Mouse (Mus musculus): Measurements from ENCODE around the gene Abcc1. TPM values are rescaled to one million over a fixed set of nuclear protein-coding genes. Genes with fewer than 3 reads are reported as not detected.
A peak's percentile ranks its signal among the peaks of the same experiment; 100 is the strongest.

Gene Abcc1
- polyA plus RNA-seq, 1 experiment from 2014 or later: 8.2 TPM

DNA sequence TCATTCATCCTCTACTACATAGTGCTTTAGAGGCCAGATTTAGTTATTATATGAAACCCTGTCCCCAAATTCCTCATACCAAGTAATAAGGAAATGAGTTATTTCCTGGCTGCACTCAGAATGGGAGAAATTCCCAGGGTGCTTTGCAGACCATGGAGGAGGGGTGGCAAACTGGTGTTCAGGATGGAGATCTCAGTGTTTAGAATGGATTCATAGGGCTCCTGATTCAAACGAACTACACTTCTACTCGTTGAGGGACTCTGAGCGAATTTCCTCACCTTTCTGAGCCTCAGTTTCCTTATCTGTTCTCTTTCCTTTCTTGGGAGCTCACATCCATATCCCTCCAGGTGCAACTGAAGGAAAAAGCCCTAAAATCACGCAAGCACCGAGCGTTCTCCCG is 427 bp upstream of the Abcc1 start:
- no peak for DNase-seq (ENCODE audit: low spot score)

DNA sequence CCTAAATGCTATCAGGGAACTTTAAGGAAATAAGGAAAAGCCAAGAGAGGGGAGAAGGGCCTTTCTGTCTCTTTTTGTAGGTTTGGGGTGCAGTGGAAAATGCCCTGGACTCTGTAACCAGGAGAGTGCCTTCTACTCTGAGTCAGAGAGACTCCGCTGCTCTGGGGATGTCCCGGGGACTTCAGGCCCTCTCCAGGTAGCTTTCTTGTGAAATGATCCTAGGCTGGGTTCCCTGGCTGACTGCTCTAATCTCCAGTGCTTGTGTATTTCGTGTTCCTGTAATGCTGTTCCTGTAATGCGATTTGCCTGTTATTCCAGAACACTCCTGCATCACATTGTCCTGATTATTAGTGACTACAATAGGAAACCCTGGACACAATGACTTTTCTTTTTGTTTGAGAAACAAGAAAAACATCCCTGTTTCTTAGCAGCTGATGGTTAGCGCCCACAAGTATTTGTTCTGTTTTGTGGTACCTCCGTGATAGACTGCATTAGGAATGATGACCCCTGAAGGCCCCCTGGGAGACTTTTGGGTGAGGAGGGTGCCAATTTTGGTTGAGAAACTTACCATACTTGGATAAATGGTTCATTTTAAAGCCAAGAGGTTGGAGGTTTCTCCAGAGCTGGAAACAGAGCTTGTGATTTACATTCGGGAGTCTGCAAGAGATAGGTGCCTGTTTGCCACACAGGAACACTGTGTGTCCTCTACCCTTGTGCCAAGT is 902 bp downstream of the Abcc1 start:
- peak overlapping the region; percentile 90 for H3K27ac ChIP-seq (replicated peaks)

More for the DNA sequence above, 427 bp upstream of the Abcc1 start:
- H3K36me3 ChIP-seq: no peaks in the 10 kb centered on the region
- peaks cover 19% of the 10 kb centered on the region for H3K4me1 ChIP-seq
- WGBS: under 1% methylated on average over 7 of the region's 7 CpGs
- H3K9me3 ChIP-seq (replicated peaks): no peaks in the 10 kb centered on the region
- peak overlapping the region; percentile 90 for H3K27ac ChIP-seq (replicated peaks)
- no peaks in the 10 kb centered on the region for H3K27me3 ChIP-seq (ENCODE audit: low read depth, poor library complexity, severe bottlenecking)
- peak overlapping the region; percentile 87 for H3K4me3 ChIP-seq

GRCm38 (mm10) chr16:14363496-14363895 is 2.1 kb downstream of the Abcc1 start:
- Histone ChIP-seq H3K4me1 (peaks cover 19% of the 10 kb centered on the region), H3K27me3 (ENCODE audit: low read depth, poor library complexity, severe bottlenecking) (no peaks in the 10 kb centered on the region), H3K9me3 (replicated peaks) (no peaks in the 10 kb centered on the region), H3K27ac (replicated peaks) (no peak overlapping the region), H3K4me3 (no peak overlapping the region), H3K36me3 (no peaks in the 10 kb centered on the region)
- DNase-seq (ENCODE audit: low spot score): no peak
- WGBS: 100% methylated on average over 3 of the region's 3 CpGs

More for the DNA sequence above, 902 bp downstream of the Abcc1 start:
- Histone ChIP-seq H3K27me3 (ENCODE audit: low read depth, poor library complexity, severe bottlenecking) (no peaks in the 10 kb centered on the region), H3K4me3 (peak overlapping the region; percentile 87), H3K9me3 (replicated peaks) (no peaks in the 10 kb centered on the region), H3K4me1 (peaks cover 19% of the 10 kb centered on the region), H3K36me3 (no peaks in the 10 kb centered on the region)
- WGBS: 29% methylated on average over 7 of the region's 7 CpGs
- peak; percentile 14 for DNase-seq (ENCODE audit: low spot score)

GRCm38 (mm10) chr16:14364066-14364465 is 2.7 kb downstream of the Abcc1 start:
- DNase-seq (ENCODE audit: low spot score): no peak
- 92% methylated on average over 6 of the region's 6 CpGs for WGBS
- no peak overlapping the region for H3K4me3 ChIP-seq
- no peaks in the 10 kb centered on the region for H3K36me3 ChIP-seq
- no peaks in the 10 kb centered on the region for H3K9me3 ChIP-seq (replicated peaks)
- peaks cover 19% of the 10 kb centered on the region for H3K4me1 ChIP-seq
- H3K27me3 ChIP-seq (ENCODE audit: low read depth, poor library complexity, severe bottlenecking): no peaks in the 10 kb centered on the region
- no peak overlapping the region for H3K27ac ChIP-seq (replicated peaks)

DNA sequence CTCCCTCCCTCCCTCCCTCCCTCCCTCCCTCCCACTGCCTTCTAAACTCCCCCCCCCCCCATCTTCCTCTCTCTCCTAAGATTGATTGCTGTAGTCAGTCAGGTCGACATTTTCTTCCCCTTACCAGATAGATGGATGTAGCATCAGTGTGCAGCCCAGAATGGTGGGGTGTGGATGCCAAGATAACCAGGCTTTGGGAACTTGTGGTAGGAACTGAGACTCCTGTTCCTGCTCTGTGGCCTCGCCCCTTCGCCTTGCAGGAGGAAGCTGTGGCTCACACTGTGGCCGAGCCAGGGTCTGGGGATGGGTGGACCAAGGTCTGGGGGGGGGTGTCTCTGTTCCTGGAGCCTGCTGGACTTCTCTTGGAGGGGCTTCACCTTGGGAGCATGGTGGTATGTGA is 4.1 kb downstream of the Abcc1 start:
- peaks cover 19% of the 10 kb centered on the region for H3K4me1 ChIP-seq
- no peaks in the 10 kb centered on the region for H3K27me3 ChIP-seq (ENCODE audit: low read depth, poor library complexity, severe bottlenecking)
- H3K36me3 ChIP-seq: no peaks in the 10 kb centered on the region
- H3K27ac ChIP-seq (replicated peaks): no peak overlapping the region
- no peaks in the 10 kb centered on the region for H3K9me3 ChIP-seq (replicated peaks)
- no peak for DNase-seq (ENCODE audit: low spot score)
- WGBS: 79% methylated on average over 4 of the region's 4 CpGs
- H3K4me3 ChIP-seq: no peak overlapping the region

DNA sequence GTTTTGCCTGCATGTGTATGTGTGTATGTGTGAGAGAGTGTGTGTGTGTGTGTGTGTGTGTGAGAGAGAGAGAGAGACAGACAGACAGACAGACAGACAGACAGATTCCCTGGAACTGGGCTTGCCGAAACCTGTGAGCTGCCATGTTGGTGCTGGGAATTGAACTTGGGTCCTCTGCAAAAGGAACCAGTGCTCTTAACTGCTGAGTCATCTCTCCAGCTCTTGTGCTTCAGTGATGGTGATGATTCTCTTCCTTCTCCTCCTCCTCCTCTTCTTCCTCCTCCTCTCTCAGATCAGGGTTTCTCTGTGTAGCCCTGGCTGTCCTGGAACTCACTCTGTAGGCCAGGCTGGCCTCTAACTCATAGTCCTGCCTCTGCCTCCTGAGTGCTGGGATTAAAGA is 4.7 kb downstream of the Abcc1 start:
- no peaks in the 10 kb centered on the region for H3K9me3 ChIP-seq (replicated peaks)
- DNase-seq (ENCODE audit: low spot score): no peak
- H3K27ac ChIP-seq (replicated peaks): no peak overlapping the region
- WGBS: 93% methylated on average over 1 of the region's 1 CpGs
- H3K36me3 ChIP-seq: no peaks in the 10 kb centered on the region
- peaks cover 16% of the 10 kb centered on the region for H3K4me1 ChIP-seq
- H3K27me3 ChIP-seq (ENCODE audit: low read depth, poor library complexity, severe bottlenecking): no peaks in the 10 kb centered on the region
- no peak overlapping the region for H3K4me3 ChIP-seq

- H3K9me3 ChIP-seq (replicated peaks): no peaks in the 10 kb centered on the region
- H3K4me3 ChIP-seq: no peak overlapping the region
- no peaks in the 10 kb centered on the region for H3K36me3 ChIP-seq
- H3K27me3 ChIP-seq (ENCODE audit: low read depth, poor library complexity, severe bottlenecking): no peaks in the 10 kb centered on the region
- no peak for DNase-seq (ENCODE audit: low spot score)
- 92% methylated on average over 1 of the region's 1 CpGs for WGBS
- no peaks in the 10 kb centered on the region; the same call in 1 of the 2 replicates for H3K4me1 ChIP-seq
- H3K27ac ChIP-seq (replicated peaks): no peak overlapping the region
These were observed 10.0 kb downstream of the Abcc1 start for GRCm38 (mm10) chr16:14371367-14371766.

GRCm38 (mm10) chr16:14372382-14372781 is 11.0 kb downstream of the Abcc1 start:
- Histone ChIP-seq H3K27ac (replicated peaks) (no peak overlapping the region), H3K9me3 (replicated peaks) (no peaks in the 10 kb centered on the region), H3K36me3 (no peaks in the 10 kb centered on the region), H3K4me1 (no peaks in the 10 kb centered on the region; the same call in 1 of the 2 replicates), H3K4me3 (no peak overlapping the region), H3K27me3 (ENCODE audit: low read depth, poor library complexity, severe bottlenecking) (no peaks in the 10 kb centered on the region)
- WGBS: 93% methylated on average over 1 of the region's 1 CpGs
- no peak for DNase-seq (ENCODE audit: low spot score)

DNA sequence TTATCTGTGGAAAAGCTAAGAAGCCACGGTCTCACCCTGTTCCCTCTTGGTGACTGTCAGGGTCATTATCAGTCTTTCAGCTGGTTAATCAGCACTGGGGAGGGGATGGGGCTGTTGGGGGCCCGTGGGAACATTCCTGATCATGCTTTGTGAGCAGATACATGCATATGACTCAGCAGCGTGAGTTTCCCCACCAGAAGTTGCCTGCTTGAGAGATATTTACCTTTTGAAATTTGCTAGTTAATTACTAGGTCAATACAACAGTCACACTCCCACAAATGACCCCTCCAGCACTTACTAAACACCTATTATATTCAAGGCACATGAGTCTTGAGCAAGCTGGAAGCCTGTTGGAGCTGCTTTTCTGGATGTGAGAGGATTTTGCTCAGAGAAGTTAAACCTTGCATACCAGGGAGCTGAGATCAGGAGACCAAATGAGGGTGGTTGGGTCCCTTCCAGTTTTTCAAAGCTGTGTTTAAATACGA is 11.5 kb downstream of the Abcc1 start:
- Histone ChIP-seq H3K9me3 (replicated peaks) (no peaks in the 10 kb centered on the region), H3K27me3 (ENCODE audit: low read depth, poor library complexity, severe bottlenecking) (no peaks in the 10 kb centered on the region), H3K4me3 (no peak overlapping the region), H3K4me1 (no peaks in the 10 kb centered on the region; the same call in 1 of the 2 replicates), H3K27ac (replicated peaks) (no peak overlapping the region), H3K36me3 (no peaks in the 10 kb centered on the region)
- DNase-seq (ENCODE audit: low spot score): no peak
- 78% methylated on average over 4 of the region's 4 CpGs for WGBS

DNA sequence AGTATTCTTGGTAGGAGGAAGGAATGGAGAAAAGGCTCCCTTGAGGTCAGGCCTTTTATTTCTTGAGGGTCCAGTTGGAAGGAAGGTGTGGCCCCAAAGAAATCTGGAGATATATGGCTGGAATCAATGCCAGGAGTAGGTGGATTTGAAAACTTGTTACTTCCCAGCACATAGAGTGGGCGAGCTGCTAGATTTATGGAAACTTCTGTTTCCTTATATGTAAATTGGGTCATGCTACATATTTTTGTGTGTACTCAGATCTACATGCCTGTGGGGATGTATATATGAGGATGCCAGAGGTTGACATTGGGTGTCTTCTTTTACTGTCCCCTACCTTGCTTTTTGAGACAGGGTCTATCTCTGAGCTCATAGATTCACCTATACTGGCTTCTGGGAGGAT is 14.6 kb downstream of the Abcc1 start:
- Histone ChIP-seq H3K27ac (replicated peaks) (no peak overlapping the region), H3K9me3 (replicated peaks) (no peaks in the 10 kb centered on the region), H3K4me1 (no peaks in the 10 kb centered on the region; the same call in 1 of the 2 replicates), H3K36me3 (no peaks in the 10 kb centered on the region), H3K4me3 (no peak overlapping the region), H3K27me3 (ENCODE audit: low read depth, poor library complexity, severe bottlenecking) (no peaks in the 10 kb centered on the region)
- DNase-seq (ENCODE audit: low spot score): no peak
- WGBS: 97% methylated on average over 1 of the region's 1 CpGs

GRCm38 (mm10) chr16:14376352-14376751 is 15.0 kb downstream of the Abcc1 start:
- Histone ChIP-seq H3K4me3 (no peak overlapping the region), H3K4me1 (no peaks in the 10 kb centered on the region; the same call in 1 of the 2 replicates), H3K36me3 (no peaks in the 10 kb centered on the region), H3K9me3 (replicated peaks) (no peaks in the 10 kb centered on the region), H3K27ac (replicated peaks) (no peak overlapping the region), H3K27me3 (ENCODE audit: low read depth, poor library complexity, severe bottlenecking) (no peaks in the 10 kb centered on the region)
- 72% methylated on average over 2 of the region's 2 CpGs for WGBS
- DNase-seq (ENCODE audit: low spot score): no peak

GRCm38 (mm10) chr16:14377321-14377720 is 16.0 kb downstream of the Abcc1 start:
- WGBS: 97% methylated on average over 2 of the region's 2 CpGs
- DNase-seq (ENCODE audit: low spot score): no peak

DNA sequence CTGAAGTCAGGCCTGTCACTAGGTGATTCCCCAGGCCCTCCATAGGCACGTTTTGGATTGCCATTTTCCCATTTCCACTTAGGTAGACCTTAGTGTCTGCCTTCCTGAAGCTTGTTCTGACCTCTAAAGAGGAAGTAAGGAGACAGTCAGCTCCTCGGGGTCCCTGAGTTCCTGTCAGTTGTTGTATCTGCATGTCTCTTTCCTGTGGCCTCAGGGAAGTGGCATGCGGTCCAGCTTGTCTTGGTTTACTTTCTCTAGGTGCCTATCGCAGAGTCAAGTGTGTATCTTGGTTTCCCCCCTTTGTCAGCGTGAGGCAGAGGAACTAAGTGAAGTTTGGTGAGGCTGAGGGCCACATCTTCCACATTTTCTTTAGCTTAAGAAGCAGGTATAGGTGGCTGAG is 17.3 kb downstream of the Abcc1 start:
- 88% methylated on average over 5 of the region's 5 CpGs for WGBS
- H3K4me1 ChIP-seq: no peaks in the 10 kb centered on the region
- no peak overlapping the region for H3K27ac ChIP-seq (replicated peaks)
- no peak overlapping the region for H3K4me3 ChIP-seq
- H3K27me3 ChIP-seq (ENCODE audit: low read depth, poor library complexity, severe bottlenecking): no peaks in the 10 kb centered on the region
- no peaks in the 10 kb centered on the region for H3K9me3 ChIP-seq (replicated peaks)
- no peaks in the 10 kb centered on the region for H3K36me3 ChIP-seq
- DNase-seq (ENCODE audit: low spot score): no peak

More at GRCm38 (mm10) chr16:14377321-14377720, 16.0 kb downstream of the Abcc1 start:
- H3K4me3 ChIP-seq: no peak overlapping the region
- H3K27me3 ChIP-seq (ENCODE audit: low read depth, poor library complexity, severe bottlenecking): no peaks in the 10 kb centered on the region
- H3K9me3 ChIP-seq (replicated peaks): no peaks in the 10 kb centered on the region
- no peaks in the 10 kb centered on the region for H3K36me3 ChIP-seq
- no peak overlapping the region for H3K27ac ChIP-seq (replicated peaks)
- H3K4me1 ChIP-seq: no peaks in the 10 kb centered on the region; the same call in 1 of the 2 replicates

Data from midbrain, embryonic 10.5 days (tissue).